Mouse (Mus musculus): ENCODE measurements around the gene Spg21. TPM values are rescaled to one million over a fixed set of nuclear protein-coding genes. Genes with fewer than 3 reads are reported as not detected.

Gene Spg21
- total RNA-seq, 2 experiments from 2014 or later: 61.9 to 70.4 TPM

DNA sequence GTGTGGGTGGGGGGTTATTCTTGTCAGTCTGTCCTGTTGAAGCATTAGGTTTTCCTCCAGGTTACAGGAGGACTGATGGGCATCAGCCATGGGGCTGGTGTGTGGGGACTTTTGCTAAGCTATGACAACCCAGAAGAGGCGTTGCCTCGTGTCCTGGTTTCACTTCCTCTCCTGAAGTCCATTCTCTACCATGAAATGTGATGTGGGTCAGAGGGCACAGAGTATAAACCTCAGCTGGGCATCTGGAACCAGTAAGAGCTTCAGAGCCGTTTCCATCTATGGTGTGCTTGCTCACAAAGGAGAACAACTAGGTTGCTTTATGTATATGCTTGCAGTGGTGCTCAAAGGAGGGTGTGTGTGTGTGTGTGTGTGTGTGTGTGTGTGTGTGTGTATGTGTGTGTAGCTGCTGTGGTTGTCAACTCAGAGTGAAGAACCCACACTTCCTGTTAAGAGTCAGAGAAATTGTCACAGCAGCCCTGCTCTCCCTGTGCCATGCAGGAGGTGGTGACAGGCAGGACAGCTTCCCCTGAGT lies 74.5 kb downstream of the Spg21 start:
- DNase-seq: no peak

DNA sequence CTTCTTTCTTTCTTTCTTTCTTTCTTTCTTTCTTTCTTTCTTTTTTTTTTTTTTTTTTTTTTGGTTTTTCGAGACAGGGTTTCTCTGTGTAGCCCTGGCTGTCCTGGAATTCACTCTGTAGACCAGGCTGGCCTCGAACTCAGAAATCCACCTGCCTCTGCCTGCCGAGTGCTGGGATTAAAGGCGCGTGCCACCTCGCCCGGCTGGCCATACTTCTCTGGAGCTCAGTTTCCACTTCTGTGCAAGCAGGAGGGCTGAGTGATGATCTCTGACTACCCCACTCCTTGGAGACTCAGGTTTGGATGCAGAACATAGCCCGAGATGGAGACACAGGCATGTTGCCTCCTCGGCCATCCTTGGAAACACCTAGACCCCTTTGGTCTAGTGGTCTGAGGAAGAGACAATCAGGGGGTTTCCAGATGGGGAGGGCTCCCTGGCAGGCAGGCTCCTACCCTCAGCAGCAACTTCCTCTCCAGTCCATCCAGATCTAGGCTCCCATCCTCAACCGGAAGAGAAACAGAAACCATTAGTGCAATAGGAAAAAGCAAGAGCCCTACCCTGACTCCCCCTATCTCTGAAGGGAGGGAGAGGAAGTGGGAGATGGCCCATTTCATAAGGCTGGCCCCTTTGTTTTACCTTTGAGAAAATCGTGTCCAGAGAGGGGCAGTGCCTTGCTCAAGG lies 75.2 kb downstream of the Spg21 start:
- DNase-seq: peak in 1 of 2 experiments; percentile 32

DNA sequence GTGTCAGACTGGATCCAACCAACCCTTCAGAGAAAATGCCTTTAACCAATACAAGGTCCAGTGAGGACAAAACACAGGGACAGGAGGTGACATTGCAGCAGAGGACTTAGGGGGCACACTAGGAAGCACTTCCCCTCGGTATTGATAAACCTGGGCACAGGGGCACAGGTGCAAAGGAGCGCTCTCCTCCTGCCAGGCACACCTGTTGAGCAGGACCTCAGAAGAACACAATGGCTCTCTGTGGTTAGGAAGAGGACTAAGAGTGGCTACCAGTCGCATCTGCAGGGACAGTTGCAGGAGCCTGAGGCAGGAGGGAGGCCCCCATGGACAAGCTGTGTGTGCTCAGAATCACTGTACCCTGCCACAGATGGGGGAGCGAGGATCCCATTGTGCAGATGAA lies 75.7 kb downstream of the Spg21 start:
- DNase-seq: no peak

Other genes starting within 250 kb of the Spg21 start
- 1 to 10 TPM; 4.7 to 6.2 TPM for gene Cilp, start 195.8 kb upstream of the Spg21 start, total RNA-seq (2021)
- 10 to 100 TPM; 65.6 to 75.8 TPM for gene Clpx, start 166.7 kb upstream of the Spg21 start, total RNA-seq (2021)
- gene Pdcd7, start 114.8 kb upstream of the Spg21 start, total RNA-seq (2021): 10 to 100 TPM; 17.8 to 18.6 TPM
- gene Ubap1l, start 99.9 kb upstream of the Spg21 start, total RNA-seq (2021): 1 to 10 TPM in 1 of 2 experiments, under 1 TPM in 1; 0.60 to 1.0 TPM
- under 1 TPM; 0.10 to 0.26 TPM for gene Kbtbd13, start 69.3 kb upstream of the Spg21 start, total RNA-seq (2021)
- 10 to 100 TPM; 11.9 to 12.7 TPM for gene Rasl12, start 62.4 kb upstream of the Spg21 start, total RNA-seq (2021)
- not detected for gene Slc51b, start 38.0 kb upstream of the Spg21 start, total RNA-seq (2021)
- 10 to 100 TPM; 13.4 to 14.2 TPM for gene Mtfmt, start 25.2 kb upstream of the Spg21 start, total RNA-seq (2021)
- 1 to 10 TPM; 2.0 to 3.4 TPM for gene Ankdd1a, start 59.2 kb downstream of the Spg21 start, total RNA-seq (2021)
- gene Plekho2, start 119.1 kb downstream of the Spg21 start, total RNA-seq (2021): 10 to 100 TPM; 56.6 to 71.5 TPM
- under 1 TPM; 0.46 to 0.92 TPM for gene Pif1, start 126.2 kb downstream of the Spg21 start, total RNA-seq (2021)
- gene Rbpms2, start 168.7 kb downstream of the Spg21 start, total RNA-seq (2021): 10 to 100 TPM; 51.1 to 67.3 TPM
- gene Oaz2, start 207.1 kb downstream of the Spg21 start, total RNA-seq (2021): 100 to 1,000 TPM; 128 to 130 TPM

All from adrenal gland, postnatal 36 days (tissue).